Mouse (Mus musculus): Measurements from ENCODE around the gene Serpinb1b. TPM values are rescaled to one million over a fixed set of nuclear protein-coding genes. Genes with fewer than 3 reads are reported as not detected.

Gene Serpinb1b
- not detected for total RNA-seq (2023)

GRCm38 (mm10) chr13:33078056-33078705 is at the start of gene Serpinb1b:
Gene Serpinb1b (plus strand): TSS chr13:33078575.

Other genes with a start within 250 kb of the Serpinb1b start
- gene Serpinb1a, start 227.4 kb upstream of the Serpinb1b start, total RNA-seq (2023), result 26.0 TPM
- not detected for gene Serpinb1c, start 180.4 kb upstream of the Serpinb1b start, total RNA-seq (2023)
- gene Serpinb6b, start 113.4 kb upstream of the Serpinb1b start, total RNA-seq (2023), result 6.1 TPM
- 5.4 TPM for gene Serpinb9, start 75.3 kb upstream of the Serpinb1b start, total RNA-seq (2023)
- not detected for gene Serpinb9b, start 51.2 kb upstream of the Serpinb1b start, total RNA-seq (2023)
- gene Serpinb9c, start 81.2 kb downstream of the Serpinb1b start, total RNA-seq (2023), result not detected
- not detected for gene Serpinb9d, start 114.4 kb downstream of the Serpinb1b start, total RNA-seq (2023)
- not detected for gene Serpinb9e, start 171.0 kb downstream of the Serpinb1b start, total RNA-seq (2023)
- gene Serpinb9f, start 245.5 kb downstream of the Serpinb1b start, total RNA-seq (2023), result not detected